Mouse (Mus musculus) T-helper 2 cell (primary cell): ENCODE results near the gene Adamtsl1.

Experiments
- in situ Hi-C: fragments of 300-600 bp; cut with MboI, MseI; formaldehyde crosslinking; loops from one replicate; pipeline ENCODE4 v1.15.1; 2025; ENCODE audit warnings: high pct_unique_total_duplicates

Adamtsl1 gene

DNA sequence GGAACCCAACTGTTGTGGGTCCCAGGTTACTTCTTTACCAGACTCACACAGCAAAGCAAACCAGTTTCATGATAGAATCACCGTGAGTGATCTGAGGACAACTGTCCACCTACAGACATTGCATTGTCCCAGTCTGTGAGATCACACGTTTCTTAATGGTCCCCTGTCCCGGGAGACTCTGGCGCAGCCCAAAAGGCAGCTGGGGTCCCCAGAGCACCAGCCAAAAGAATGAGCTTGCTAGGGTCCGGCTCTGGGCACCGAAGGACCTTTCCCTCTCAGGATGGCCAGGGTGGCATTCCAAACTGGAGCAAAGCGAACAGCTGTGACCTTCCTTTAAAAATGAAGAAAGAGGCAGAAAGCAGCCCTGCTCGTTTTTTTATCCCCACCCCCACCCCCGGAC lies at the start of gene Adamtsl1:
Adamtsl1 (plus strand) TSS at position 381 of the 400 bp plus-strand sequence.
- in situ Hi-C loops = no loop called here

DNA sequence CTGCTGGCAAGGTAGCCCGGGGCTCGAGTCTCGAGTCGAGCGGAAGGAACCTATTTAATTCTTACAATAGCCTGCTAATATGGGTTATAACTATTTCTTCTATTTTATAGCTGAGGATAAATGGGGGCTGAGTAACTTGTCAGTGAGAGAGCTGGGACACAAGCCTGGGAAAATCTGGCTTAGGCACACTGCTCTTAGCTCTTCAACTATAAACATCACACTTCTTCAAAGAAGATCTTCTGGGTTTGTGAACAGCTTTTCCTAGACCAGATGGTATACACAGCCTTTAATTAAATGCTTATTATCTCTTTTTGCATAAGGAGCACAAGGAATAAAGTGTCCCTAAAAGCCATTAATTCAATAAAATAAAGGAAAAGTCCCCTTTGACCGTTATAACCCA lies 30.4 kb upstream of the Adamtsl1 start:
- in situ Hi-C loops = no loop called here

DNA sequence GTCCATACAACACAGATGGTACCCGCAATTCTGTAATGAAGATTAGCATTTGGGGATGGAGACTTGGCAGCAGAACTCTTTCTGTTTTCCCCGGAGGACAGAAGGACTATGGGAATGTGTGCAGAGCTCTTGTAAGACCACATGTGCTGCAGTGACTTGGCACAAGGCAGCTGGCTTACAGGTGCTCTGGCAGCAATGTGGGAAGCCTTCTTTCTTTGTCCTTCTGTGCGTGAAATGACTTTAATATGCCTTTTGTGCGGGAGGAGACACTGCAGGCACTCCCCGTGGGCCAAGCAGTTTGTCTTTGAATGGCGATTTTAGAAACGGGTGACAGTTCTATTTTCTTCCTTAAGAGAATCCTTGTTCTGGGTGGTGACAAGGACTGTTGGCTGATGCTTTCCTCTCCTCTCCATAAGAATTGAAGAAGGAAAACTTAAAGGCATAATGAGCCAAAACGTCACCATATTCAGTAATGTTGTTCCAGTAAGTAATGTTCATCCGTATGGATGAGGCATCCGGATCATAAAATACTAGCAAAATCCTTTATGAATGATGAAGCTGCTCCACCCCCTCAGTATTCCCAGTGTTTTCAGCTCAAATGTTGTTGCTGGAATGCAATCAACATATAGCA lies 27.5 kb upstream of the Adamtsl1 start:
- in situ Hi-C loops = no loop called here

DNA sequence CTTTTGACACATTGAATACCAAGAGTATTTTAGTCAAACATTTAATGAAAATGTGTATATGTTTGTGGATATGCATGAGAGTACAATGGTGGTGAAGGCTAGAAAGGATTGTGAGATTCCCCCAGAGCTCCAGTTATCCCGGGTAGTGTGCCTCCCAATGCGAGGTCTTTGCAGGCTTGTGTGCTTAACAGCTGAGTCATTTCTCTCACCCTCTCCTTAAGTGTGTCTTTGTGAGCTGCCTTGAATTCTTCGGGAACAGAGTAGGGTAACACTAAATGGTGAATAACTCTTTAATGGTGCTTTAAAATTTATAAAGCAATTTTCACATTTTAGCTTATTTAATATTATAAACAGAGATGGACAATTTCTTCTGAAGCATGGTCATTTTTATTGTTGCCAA lies 8.3 kb upstream of the Adamtsl1 start:
- in situ Hi-C loops = no loop called here

DNA sequence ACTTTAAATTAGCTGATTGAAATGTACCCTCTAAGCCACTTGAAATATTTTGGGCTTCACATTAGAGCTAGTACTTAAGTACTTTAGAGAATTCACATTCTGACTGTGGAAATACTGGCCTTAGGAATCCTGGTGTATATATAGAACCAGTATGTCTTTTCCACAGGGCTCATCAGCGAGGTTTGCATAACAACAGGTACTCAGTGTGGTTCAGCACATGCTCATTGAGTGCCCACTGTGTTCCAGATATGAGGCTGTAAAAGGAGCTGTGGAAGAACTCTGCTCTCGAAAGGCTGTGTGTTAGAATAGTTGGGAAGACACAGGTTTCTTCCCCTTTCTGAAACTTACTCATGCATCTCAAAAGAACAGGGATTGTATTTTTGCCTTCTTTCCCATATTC lies 7.0 kb upstream of the Adamtsl1 start:
- in situ Hi-C loops = no loop called here

DNA sequence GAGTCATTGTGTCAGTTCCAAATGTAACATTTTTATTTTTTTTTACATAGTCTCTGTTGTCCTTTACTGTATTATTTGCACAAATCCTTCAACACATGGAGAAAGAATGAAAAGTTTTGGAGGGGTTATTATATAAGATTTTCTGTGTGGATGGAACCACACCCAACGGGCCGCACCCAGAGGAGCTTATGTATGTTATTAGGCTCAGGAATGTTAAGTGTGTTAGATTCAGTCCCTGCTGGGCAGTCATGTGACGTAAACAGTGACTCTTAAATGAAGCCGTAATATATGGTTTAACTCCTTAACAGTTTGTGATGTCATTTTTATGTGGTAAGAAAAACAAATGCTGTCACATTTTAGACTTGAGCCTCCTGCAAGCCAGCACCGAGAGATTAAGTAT lies 6.5 kb upstream of the Adamtsl1 start:
- in situ Hi-C loops = no loop called here

DNA sequence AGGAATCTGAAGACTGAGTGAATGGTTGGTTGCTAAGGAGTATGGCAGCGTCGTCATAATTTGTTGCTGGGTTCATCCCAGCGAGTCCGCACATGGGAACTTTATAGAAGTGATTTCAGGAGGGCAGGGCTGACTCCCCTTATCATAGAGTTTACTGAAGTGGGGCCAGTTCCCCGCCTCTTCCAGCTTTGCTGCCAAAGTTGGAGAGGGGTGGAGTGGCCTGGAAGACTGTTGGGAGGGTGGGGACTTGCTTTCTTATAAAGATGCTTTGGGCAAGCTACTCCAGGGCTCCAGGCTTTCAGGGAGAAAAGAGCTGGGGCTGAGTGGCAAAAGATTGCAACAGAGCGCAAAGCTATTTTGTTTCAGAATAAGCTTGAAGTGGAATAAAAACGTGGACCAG lies 684 bp upstream of the Adamtsl1 start:
- in situ Hi-C loops = no loop called here

DNA sequence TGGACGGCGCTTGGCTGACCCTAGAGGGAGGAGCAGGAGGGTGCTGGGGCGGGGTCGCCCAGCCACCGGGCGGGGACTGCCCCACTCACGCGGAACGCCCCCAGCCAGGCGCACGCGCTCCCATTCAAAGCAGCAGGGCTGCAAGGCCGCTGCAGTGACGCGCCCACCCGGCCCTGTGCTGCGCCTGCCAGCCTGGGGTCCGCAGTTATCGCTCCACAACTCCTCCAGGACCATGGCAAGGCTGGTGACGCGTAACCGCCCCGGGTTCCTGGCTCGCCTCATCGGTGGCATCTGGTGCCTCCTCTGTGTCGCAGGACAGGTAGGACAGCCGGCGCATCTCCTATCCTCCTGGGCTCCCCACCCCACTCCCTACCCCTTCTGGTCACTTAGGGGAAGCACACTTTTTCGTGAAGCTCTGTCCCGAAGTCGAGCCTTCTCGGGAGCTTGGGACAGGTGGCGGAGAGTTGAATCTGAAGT lies 271 bp downstream of the Adamtsl1 start:
- in situ Hi-C loops = no loop called here

DNA sequence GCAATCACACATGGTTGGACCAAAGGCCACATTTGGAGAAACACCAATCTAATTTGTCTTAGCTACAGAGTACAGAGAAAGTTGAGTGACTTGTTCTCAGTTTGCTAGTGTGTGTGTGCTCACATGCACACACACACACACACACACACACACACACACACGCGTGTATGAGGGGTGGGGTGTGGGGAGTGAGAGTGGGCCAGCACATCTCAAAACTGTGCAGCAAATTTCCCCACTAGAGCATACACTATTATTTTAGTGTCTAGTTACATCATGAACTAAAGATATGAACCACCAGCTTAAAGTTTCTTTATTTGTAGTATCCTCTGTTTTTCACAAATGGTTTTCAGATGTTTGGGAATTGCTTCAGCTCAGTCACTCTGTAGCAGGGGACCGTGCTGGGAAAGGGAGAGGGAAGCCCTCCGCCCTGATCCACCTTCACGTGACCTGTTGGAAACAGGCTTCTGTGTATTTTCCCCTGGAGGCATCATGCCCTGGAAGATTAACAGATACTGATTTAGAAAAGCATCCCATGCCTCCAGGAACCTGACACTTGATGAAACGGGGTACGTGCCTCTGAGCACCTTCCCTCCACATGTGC lies 13.1 kb downstream of the Adamtsl1 start:
- in situ Hi-C loops = no loop called here

DNA sequence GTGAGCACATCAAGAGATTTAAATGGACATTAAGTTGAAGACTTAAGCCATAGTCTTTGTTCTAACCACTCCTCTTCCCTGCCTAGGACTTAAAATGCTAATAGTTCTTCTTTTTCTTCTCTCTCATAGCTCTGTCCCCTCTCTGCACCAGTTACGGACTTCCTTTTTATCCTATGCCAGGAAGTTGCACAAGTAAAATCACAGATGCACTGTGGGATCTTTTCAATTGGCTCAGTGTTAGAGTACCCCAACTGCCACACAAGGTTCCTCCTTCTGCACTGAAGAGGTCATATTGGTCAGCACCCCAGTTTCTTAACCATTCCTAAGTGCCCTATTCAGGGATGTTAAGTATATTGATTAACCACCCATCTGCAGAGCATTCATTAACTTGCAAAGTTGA lies 15.9 kb downstream of the Adamtsl1 start:
- in situ Hi-C loops = no loop called here

DNA sequence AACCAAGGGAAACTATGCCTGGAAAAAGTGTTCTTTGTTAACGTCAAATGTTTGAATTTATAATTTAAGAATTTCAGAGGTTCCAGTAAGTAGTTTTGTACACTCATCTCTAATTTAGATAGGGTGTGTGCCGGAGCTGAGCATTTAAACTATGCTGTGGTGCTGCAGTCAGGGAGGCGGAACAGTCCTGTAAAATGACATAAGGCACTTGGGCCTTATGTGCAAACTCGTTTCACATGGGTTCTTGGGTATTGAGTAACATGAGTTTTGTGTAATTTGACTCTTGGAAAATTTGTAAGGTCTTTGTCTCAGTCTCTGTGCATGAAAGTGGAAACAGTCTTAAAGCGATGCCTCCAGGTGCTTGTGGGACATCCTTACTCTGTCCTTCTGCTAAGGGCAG lies 25.7 kb downstream of the Adamtsl1 start:
- in situ Hi-C loops = no loop called here

DNA sequence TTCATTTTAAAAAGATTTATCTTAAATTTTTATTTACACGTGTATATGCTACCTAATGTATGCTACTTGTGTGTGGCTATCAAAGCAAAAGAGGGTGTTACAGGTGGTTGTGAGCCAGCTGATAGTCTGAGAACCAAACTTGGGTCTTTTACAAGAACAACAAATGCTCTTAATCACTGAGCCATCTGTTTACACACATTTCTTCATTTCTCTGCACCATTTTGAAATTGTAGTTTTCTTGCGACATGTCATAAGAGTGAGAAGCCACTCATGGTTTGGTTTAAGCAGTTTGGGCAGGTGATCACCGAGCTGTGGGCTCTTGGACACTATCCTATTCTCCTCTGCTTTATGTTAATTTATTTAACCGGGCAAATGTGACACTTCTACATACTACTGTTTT lies 29.2 kb downstream of the Adamtsl1 start:
- in situ Hi-C loops = no loop called here

DNA sequence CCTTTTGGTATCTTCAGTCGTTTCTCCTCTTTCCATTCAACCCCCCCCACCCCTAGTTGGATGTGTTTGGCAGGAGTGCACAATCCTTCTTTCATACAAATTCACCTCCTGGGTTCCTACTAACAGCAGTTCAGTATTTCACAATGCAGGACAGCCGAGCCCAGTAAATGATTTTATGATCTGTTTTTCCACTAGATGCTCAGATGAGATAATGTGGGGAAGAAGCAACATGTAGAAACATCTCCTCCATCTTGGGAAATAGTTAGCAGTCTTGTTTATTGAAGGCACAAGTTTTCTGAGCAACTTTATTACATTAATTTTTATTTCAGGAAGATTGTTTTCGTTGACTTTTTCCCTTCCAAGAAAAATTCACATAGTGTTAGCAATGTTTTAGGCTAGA lies 40.7 kb downstream of the Adamtsl1 start:
- in situ Hi-C loops = no loop called here

DNA sequence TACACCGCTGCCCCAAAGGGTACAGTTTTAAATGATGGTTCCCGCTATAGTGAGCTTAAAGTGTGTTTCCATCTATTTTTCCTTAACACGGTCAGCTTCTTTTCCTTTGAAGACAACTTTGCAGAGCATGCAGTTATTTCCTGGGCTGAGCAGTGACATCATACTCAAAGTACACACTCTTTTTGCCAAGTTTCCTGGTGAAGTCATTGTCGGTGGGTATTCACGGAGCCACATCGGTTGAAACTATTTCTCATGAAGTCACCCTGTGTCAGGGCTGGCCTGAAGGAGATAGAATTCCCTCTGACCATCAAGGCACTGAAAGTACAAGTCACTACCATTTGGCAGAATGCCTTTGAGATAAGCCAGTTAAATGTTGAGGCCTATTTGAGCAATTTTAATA lies 45.8 kb downstream of the Adamtsl1 start:
- in situ Hi-C loops = no loop called here

DNA sequence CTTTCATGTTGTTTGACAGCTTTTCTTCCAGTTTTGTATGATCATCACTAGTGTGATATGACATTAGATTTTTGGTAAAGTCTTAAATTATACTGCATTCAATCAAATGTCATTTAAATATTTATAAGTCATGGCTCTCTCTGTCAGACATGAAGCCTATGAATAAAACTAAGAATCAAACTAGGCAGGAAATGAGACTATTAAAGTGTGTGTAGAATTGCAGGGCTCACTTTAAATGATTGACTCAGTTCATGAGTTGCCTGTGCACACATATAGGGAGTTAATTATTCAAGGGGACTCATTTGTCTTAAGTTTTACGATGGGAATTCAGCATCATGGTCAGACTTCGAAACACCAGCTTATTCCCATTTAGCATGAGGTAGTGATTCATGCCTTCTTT lies 71.5 kb downstream of the Adamtsl1 start:
- in situ Hi-C loops = no loop called here

DNA sequence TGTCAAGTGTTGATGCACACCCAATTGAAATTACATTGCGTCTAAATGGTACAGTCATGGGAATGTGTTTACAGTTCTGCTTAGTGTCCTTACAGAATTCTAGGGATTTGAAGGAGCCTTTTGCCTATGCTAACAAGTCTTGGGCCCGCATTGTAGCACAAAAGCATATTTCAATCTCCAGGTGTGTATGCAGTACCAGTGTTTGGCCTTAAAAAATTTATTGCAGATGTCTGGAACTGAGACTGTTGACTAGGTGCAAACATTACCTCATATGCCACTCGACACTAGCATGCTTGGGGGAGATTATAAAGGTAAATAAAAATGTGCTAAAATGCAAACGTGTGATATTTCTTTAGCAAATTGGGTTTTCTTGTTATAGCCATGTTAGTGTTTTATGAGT lies 75.0 kb downstream of the Adamtsl1 start:
- in situ Hi-C loops = no loop called here

DNA sequence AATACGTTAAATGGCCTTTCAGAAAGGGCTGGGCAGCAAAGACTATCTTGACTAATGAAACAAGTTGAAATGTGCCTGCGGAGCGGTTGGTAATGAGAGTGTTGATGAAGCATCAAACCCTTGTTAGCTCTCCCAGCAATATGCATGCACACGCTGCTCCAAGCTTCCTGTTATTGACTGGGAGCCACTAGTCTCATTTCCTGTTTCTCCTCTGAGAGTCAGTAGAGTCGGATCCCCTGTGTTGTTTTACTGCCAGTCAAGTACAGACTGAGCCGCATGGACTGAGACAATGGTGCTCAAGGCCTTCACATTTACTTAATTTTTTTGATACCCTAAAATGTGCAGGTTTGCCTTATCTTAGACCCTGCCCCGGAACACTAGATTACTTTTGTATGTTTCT lies 77.1 kb downstream of the Adamtsl1 start:
- in situ Hi-C loops = no loop called here

DNA sequence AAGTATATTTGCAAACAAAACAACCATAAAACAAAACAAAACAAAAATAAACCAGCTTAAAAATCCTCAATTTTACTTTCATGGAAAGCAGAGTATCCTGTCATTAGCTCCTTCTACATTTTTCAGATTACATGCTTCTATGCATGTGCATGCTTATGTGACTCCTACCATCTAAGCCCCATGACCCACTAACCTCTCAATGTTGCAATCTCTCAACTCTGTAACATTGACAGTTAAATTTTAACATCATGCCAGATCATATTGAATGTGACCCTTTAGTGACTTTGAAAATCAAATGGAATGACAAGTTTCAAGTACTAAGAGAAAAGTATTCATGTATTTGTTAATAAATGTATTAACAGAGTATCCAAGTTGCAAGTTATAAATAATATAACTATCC lies 80.2 kb downstream of the Adamtsl1 start:
- in situ Hi-C loops = no loop called here

DNA sequence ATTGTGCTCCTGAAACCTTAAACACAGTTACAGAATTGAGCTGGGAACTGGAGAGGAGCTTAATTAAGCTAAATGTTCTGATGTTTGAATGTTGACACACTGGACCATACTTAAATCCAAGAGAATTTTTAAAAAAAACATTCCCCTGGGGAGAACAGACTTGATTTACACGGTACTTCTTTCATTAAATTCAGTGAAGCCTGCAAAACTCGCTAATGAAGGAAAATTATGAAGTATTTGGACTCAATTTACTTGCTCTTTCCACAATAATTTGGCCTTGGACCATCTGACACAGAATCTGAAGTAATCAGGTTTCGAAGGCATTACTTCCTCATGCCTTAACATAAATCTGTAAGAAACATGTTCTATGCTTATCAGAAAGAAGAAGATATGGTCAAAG lies 99.4 kb downstream of the Adamtsl1 start:
- in situ Hi-C loops = no loop called here

DNA sequence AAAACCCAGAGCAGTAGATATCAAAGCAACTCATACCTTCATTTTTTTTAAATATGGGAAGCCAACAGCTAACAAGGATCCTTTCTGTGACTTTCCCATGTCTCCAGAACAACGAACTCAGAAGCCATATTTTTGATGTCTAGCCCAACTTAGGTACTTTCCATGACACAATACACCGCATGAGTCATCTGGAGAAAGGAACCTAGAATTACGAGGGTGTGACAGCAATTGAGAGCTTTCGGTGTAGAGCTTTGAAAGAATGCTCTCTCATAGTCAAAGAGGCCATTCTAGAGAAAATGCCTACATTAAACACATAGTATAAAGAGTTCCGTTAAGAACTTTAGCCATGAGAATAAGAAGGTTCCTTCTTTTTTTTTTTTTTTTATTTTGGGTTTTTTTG lies 104.8 kb downstream of the Adamtsl1 start:
- in situ Hi-C loops = no loop called here

DNA sequence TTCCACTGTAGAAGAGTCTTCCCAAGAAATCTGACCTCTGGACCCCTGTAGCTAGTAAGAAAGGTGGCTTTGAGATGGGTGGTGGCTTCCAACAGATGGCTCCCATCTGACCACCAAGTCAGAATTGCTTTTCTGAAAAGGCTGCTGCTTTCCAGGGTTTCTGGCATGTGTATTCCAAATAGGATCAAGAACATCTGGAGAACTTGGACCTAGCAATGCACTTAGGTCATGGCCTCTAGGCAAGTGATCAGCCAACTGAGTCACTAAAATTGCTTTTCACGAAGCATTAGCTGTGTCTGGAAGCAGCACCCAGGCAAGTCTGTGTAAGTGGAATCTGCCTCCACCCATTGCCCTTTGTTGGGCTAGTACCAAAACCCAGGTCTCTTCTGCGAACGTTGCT lies 105.3 kb downstream of the Adamtsl1 start:
- in situ Hi-C loops = no loop called here

DNA sequence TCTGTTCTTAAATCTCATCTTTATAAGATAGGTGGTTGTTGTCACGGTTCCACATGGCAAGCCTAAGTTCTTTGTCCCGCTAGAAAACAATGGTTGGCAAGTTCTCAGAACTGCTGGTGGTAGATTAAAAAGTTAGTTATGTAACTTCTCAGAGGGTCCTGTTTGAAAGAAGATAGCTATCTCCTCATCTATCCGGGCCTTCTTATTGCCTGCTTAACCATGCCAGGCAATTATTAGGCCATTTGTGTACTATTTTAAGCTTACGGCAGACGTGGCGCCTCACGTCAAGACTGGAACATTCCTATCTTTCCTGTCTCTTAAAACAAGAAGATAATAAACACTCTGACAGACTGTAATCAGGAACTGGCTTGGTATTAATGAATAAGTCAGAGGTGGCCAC lies 115.4 kb downstream of the Adamtsl1 start:
- in situ Hi-C loops = no loop called here

DNA sequence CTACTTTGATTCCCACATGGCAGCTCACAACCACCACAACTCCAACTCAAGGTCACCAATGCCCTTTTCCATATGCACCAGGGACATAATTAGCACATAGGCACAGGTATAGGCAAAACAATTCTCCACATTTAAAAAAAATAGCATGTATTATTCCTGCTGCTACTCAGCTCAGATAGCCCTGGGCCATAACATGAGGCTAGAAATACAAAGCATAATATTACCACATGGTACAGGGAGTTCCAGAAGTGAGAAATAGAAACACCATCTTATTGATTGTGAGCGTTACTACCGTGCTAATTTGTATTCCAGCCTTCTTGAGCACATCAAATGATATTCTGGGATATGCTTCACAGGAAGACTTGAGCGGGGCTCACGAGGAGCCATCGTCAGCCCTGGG lies 155.3 kb downstream of the Adamtsl1 start:
- in situ Hi-C loops = no loop called here

DNA sequence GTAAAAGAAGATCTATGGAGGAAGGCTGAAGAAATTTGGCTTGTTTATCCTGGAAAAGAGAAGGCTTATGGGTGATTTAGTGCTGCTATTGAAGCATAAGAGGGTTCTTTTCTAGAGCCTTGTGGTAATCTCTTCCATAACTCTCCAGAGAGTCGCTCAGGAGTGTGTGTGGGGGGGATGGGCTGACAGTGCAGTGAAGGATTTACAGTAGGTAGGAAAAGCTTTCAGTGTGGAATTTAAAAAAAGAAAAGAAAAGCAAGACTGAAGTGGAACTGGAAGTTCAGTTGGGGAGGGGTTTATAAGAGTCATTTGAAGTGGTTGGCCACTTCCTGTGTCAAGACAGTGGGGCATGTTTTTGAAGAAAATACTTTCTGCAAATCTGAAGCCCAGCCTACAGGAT lies 155.8 kb downstream of the Adamtsl1 start:
- in situ Hi-C loops = no loop called here
